ENCODE assay signal across 12 mouse cellular contexts in the genomic region with DNA sequence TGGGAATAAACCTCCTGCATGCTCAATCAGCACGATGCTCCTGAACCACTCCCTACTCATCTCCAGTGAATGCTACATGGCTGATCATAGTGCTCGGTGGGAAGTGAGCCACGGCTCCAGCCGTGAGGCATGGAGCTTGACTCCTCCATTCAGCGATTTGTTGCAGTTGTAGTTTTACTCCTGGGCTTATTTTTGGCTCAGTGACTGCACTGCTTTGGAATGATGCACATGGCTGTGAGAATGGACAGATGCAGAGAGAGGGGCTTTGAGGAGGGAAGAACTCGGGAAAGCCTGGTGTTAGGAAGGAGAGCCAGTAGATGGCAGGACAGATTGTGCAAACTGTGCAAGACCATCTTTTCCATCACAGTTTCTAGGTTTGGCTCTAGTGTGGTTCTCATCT. TPM values are rescaled to one million over a fixed set of nuclear protein-coding genes. Genes with fewer than 3 reads are reported as not detected.
DNase-seq lines count a peak whose midpoint lies in the region; ATAC-seq and TF ChIP-seq lines count a peak whose summit lies in the region.
"Had no signal": no experiment of that assay in that cellular context is flagged by ENCODE, and none has a peak within 500 bp of the region (broad histone marks: within the 10 kb centered on the region; RNA-seq: fewer than 3 reads in every experiment).

No protein-coding gene starts in this region.

- no peaks in the 10 kb centered on the region for H3K27me3 ChIP-seq in embryonic facial prominence, embryonic 14.5 days (replicated peaks; ENCODE audit: control insufficient read depth, insufficient read depth, low read length)
- no peaks in the 10 kb centered on the region for H3K27me3 ChIP-seq in embryonic facial prominence, embryonic 10.5 days (replicated peaks; ENCODE audit: low read depth, poor library complexity, severe bottlenecking)
- H3K27me3 ChIP-seq in intestine, embryonic 15.5 days (replicated peaks), result no peaks in the 10 kb centered on the region
- H3K27me3 ChIP-seq in thymus, adult 2 months (ENCODE audit: control insufficient read depth, insufficient read depth, low read length), result no peaks in the 10 kb centered on the region
- H3K27me3 ChIP-seq: embryonic facial prominence, embryonic 13.5 days; stomach, embryonic 15.5 days had no signal

- H3K9me3 ChIP-seq in embryonic facial prominence, embryonic 14.5 days (ENCODE audit: control insufficient read depth, low read length), result no peaks in the 10 kb centered on the region
- H3K9me3 ChIP-seq in embryonic facial prominence, embryonic 10.5 days, result no peaks in the 10 kb centered on the region
- no peaks in the 10 kb centered on the region for H3K9me3 ChIP-seq in intestine, embryonic 15.5 days
- H3K9me3 ChIP-seq: embryonic facial prominence, embryonic 13.5 days; stomach, embryonic 15.5 days had no signal

- no peak overlapping the region for H3K4me3 ChIP-seq in embryonic facial prominence, embryonic 14.5 days (ENCODE audit: low read depth, low read length)
- no peak overlapping the region for H3K4me3 ChIP-seq in embryonic facial prominence, embryonic 10.5 days
- H3K4me3 ChIP-seq in layer of hippocampus, adult 2 months, result no peak overlapping the region
- no peak overlapping the region for H3K4me3 ChIP-seq in intestine, embryonic 15.5 days (replicated peaks)
- H3K4me3 ChIP-seq in thymus, adult 2 months (ENCODE audit: control insufficient read depth, insufficient read depth, low read length), result no peak overlapping the region
- H3K4me3 ChIP-seq: embryonic facial prominence, embryonic 13.5 days; stomach, embryonic 15.5 days had no signal

- WGBS in embryonic facial prominence, embryonic 14.5 days, result 58% methylated on average over 6 of the region's 6 CpGs
- 87% methylated on average over 6 of the region's 6 CpGs for WGBS in embryonic facial prominence, embryonic 10.5 days
- 55% methylated on average over 6 of the region's 6 CpGs for WGBS in intestine, embryonic 15.5 days
- 92% methylated on average over 6 of the region's 6 CpGs for WGBS in thymus, adult 2 months

- H3K4me1 ChIP-seq in embryonic facial prominence, embryonic 14.5 days (ENCODE audit: control insufficient read depth, insufficient read depth, low read length), result peaks cover 3% of the 10 kb centered on the region; the same call in 1 of the 2 replicates
- H3K4me1 ChIP-seq in embryonic facial prominence, embryonic 10.5 days, result no peaks in the 10 kb centered on the region
- no peaks in the 10 kb centered on the region for H3K4me1 ChIP-seq in intestine, embryonic 15.5 days (replicated peaks)
- H3K4me1 ChIP-seq in thymus, adult 2 months (replicated peaks; ENCODE audit: control insufficient read depth, insufficient read depth, low read length), result peaks cover 39% of the 10 kb centered on the region
- H3K4me1 ChIP-seq: stomach, embryonic 15.5 days had no signal

- peak; percentile 78 for DNase-seq in embryonic facial prominence, embryonic 14.5 days (ENCODE audit: low spot score)
- no peak for DNase-seq in embryonic facial prominence, embryonic 10.5 days (ENCODE audit: low spot score)
- peak in 1 of 2 experiments; percentile 25 for DNase-seq in layer of hippocampus, adult 2 months (ENCODE audit: low spot score in 2 of 2)
- DNase-seq in layer of hippocampus, postnatal 25 days (ENCODE audit: extremely low spot score in 1 of 2, low spot score in 1 of 2), result no peak
- peak; percentile 49 for DNase-seq in Muller cell, postnatal 12 days (ENCODE audit: inconsistent ontology term)
- DNase-seq in thymus, adult 2 months, result no peak
- no peak for DNase-seq in spleen, postnatal 14 days (ENCODE audit: low spot score in 2 of 2)
- DNase-seq: adrenal gland, postnatal 10 days; liver had no signal

- peak; percentile 63 for TF ChIP-seq CTCF in layer of hippocampus, adult 2 months (conservative IDR thresholded peaks at IDR 0.05)
- no peak for TF ChIP-seq CTCF in thymus, adult 2 months (IDR thresholded peaks at IDR 0.05; ENCODE audit: borderline replicate concordance, control insufficient read depth, extremely low read depth, insufficient read depth, low read length, poor library complexity)

- TF ChIP-seq POLR2A in thymus, adult 2 months (IDR thresholded peaks at IDR 0.05; ENCODE audit: control insufficient read depth, extremely low read depth, insufficient read depth, low read length, poor library complexity), result no peak

- ATAC-seq in embryonic facial prominence, embryonic 14.5 days (ENCODE audit: low read depth), result peak; percentile 38; the same call in 1 of the 2 replicates
- peak; percentile 54; the same call in 1 of the 2 replicates for ATAC-seq in intestine, embryonic 15.5 days

- H3K27ac ChIP-seq in embryonic facial prominence, embryonic 14.5 days (replicated peaks; ENCODE audit: low read depth, low read length), result no peak overlapping the region
- H3K27ac ChIP-seq in embryonic facial prominence, embryonic 10.5 days (replicated peaks), result no peak overlapping the region
- no peak overlapping the region for H3K27ac ChIP-seq in layer of hippocampus, adult 2 months
- H3K27ac ChIP-seq in intestine, embryonic 15.5 days, result no peak overlapping the region
- H3K27ac ChIP-seq in thymus, adult 2 months (ENCODE audit: control insufficient read depth, insufficient read depth, low read length), result no peak overlapping the region
- H3K27ac ChIP-seq: embryonic facial prominence, embryonic 13.5 days; stomach, embryonic 15.5 days had no signal

- no peaks in the 10 kb centered on the region for H3K36me3 ChIP-seq in embryonic facial prominence, embryonic 14.5 days (ENCODE audit: control insufficient read depth, insufficient read depth, low read length)
- H3K36me3 ChIP-seq in embryonic facial prominence, embryonic 10.5 days (replicated peaks), result no peaks in the 10 kb centered on the region
- no peaks in the 10 kb centered on the region for H3K36me3 ChIP-seq in intestine, embryonic 15.5 days
- H3K36me3 ChIP-seq in thymus, adult 2 months (ENCODE audit: control insufficient read depth, insufficient read depth, low read length), result no peaks in the 10 kb centered on the region
- H3K36me3 ChIP-seq: stomach, embryonic 15.5 days had no signal

- no peak overlapping the region for H3K4me2 ChIP-seq in embryonic facial prominence, embryonic 14.5 days (ENCODE audit: low read depth, low read length)
- no peak overlapping the region for H3K4me2 ChIP-seq in intestine, embryonic 15.5 days (replicated peaks)
- H3K4me2 ChIP-seq: embryonic facial prominence, embryonic 13.5 days; stomach, embryonic 15.5 days had no signal

- no peak overlapping the region for H3K9ac ChIP-seq in embryonic facial prominence, embryonic 14.5 days (ENCODE audit: low read depth, low read length)
- H3K9ac ChIP-seq in intestine, embryonic 15.5 days, result no peak overlapping the region
- H3K9ac ChIP-seq: embryonic facial prominence, embryonic 13.5 days; stomach, embryonic 15.5 days had no signal

RNA-seq across cellular contexts. Expression of gene Zcchc2, which starts 49.1 kb away (rescaled TPM):
- 2.8 TPM in 2 replicates for polyA plus RNA-seq in embryonic facial prominence, embryonic 14.5 days (2014; fragmentation: Nextera tagmentation; extraction: Ambion mirVana)
- polyA plus RNA-seq in embryonic facial prominence, embryonic 10.5 days (2016; fragmentation: Nextera tagmentation; extraction: Ambion mirVana), result 1.9 and 2.3 TPM in 2 replicates
- 10 to 100 TPM; 17.7 to 20.0 TPM for total RNA-seq in layer of hippocampus, adult 2 months (2021)
- total RNA-seq in layer of hippocampus, postnatal 25 days (2021), result 10 to 100 TPM; 18.5 to 22.2 TPM
- 2.2 and 2.6 TPM in 2 replicates for polyA plus RNA-seq in intestine, embryonic 15.5 days (2015; fragmentation: Nextera tagmentation; extraction: Ambion mirVana)
- polyA plus RNA-seq in thymus, adult 2 months (2012; rRNA removed), result 36.5 and 38.2 TPM in 2 replicates

Comparison
In these comparisons a context has a peak if more than half of its experiments do, and no peak if none do; other contexts are left out.
1. DNase-seq: peak in embryonic facial prominence, embryonic 14.5 days (single experiment) and Muller cell, postnatal 12 days (single experiment); none in embryonic facial prominence, embryonic 10.5 days (single experiment), layer of hippocampus, postnatal 25 days (0 of 2), thymus, adult 2 months (single experiment) and spleen, postnatal 14 days (0 of 2).